Mouse (Mus musculus) lung, postnatal 0 days (tissue): ENCODE data around the gene Cda.

Experiments
- CTCF ChIP-seq: IDR thresholded peaks from 2 replicates; pipeline ENCODE4 v1.5.1; 2016; ENCODE audit warnings: antibody characterized with exemption, mild to moderate bottlenecking
- EP300 ChIP-seq: IDR thresholded peaks from 2 replicates; pipeline ENCODE4 v1.6.1; 2016; ENCODE audit warnings: antibody characterized with exemption, mild to moderate bottlenecking, control low read depth

GRCm38 (mm10) chr4:138303742-138304141, 64.0 kb downstream of the Cda start:
- TF ChIP-seq CTCF (no peak), EP300 (no peak)
